Mouse (Mus musculus): ENCODE measurements around the gene Rin1. TPM values are rescaled to one million over a fixed set of nuclear protein-coding genes. Genes with fewer than 3 reads are reported as not detected.
"Not testable (repeated sequence)": the region's sequence is repeated elsewhere in the genome, so short reads cannot be mapped to it uniquely, and the experiment has no call there.

Rin1 gene
- polyA plus RNA-seq, 1 experiment, result not detected

DNA sequence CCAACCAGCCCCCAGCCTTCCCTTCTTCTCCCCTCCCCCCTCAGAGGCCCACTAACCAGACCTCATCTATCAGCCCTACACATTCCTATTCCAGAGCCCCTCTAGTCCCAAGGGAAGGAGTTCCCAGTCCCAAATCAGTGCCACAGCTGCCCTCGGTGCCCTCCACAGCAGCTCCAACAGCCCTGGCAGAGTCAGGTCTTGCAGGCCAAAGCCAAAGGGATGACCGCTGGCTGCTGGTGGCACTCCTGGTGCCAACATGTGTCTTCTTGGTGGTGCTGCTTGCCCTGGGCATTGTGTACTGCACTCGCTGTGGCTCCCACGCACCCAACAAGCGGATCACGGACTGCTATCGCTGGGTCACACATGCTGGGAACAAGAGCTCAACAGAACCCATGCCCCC, 19.7 kb downstream of the Rin1 start:
- H3K4me1 ChIP-seq (ENCODE audit: control insufficient read depth, insufficient read depth, insufficient read length, low read length), result peaks cover 8% of the 10 kb centered on the region
- no peak overlapping the region for H3K27ac ChIP-seq (replicated peaks; ENCODE audit: low read depth, low read length)
- H3K4me3 ChIP-seq (ENCODE audit: insufficient read depth, low read depth, low read length), result peak overlapping the region; percentile 57; the same call in 1 of the 2 replicates

DNA sequence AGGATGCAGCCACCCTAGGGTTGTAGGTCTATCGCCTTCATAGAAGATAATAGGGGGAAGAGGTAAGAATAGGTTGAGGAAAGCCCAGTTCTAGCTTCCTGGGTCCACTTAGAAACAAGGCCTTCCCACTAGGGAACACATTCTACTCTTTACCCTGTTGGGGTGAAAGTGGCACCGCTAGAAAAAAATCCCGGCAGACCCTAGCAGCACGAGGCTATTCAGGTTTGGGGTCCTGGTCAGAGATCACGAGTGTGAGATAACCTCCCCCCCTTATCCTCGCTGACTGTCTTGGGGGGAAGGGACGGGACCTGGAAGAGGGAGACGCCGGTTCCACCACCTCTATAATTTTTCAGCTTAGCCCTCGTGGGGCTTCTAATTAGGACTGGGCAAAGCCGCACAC, 20.8 kb downstream of the Rin1 start:
- Histone ChIP-seq H3K4me1 (ENCODE audit: control insufficient read depth, insufficient read depth, insufficient read length, low read length) (peaks cover 8% of the 10 kb centered on the region), H3K4me3 (ENCODE audit: insufficient read depth, low read depth, low read length) (peak overlapping the region; percentile 57; the same call in 1 of the 2 replicates), H3K27ac (replicated peaks; ENCODE audit: low read depth, low read length) (no peak overlapping the region)

DNA sequence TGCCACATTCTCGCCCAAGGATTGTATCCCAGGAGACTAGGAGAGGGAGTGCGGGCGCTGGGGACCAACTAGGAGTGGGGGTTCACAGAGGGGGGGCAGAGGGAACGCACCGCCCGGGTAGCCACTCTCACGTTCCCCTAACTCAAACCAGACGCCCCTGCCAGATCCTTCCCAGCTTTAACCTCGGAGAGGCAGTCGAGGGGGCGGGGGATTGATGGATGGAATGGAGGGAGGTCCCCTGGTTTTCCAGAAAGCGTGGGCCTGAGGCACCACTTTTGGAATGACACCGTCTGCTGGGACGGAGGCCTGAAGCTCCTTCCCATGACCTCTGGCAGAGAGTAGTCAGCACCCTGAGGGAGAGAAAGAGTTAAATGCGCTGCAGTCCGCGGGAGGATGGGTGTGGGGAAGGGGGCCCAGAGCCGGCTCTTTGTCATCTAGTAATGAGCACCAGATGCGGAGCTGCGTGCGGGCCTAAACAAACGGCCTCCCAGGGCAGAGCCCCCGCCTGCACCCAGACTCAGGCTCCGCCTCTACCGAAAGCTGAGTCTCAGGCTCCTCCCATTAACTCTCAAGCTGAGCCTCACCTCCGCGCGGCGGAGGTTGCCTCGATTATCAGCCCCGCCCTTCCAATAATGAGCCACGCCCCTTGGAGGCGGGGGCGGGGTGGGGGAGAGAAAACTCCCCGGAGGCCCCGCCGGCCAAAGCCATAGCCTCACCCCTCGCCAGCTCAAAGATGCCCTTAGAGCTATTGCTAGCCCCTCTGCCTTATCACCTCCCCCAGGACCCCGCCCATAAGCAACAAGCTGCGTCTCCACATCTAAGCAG, 21.5 kb downstream of the Rin1 start:
- Histone ChIP-seq H3K27ac (replicated peaks; ENCODE audit: low read depth, low read length) (no peak overlapping the region; the same call in 1 of the 2 replicates), H3K4me1 (ENCODE audit: control insufficient read depth, insufficient read depth, insufficient read length, low read length) (peaks cover 8% of the 10 kb centered on the region), H3K4me3 (ENCODE audit: insufficient read depth, low read depth, low read length) (peak overlapping the region; percentile 57)

DNA sequence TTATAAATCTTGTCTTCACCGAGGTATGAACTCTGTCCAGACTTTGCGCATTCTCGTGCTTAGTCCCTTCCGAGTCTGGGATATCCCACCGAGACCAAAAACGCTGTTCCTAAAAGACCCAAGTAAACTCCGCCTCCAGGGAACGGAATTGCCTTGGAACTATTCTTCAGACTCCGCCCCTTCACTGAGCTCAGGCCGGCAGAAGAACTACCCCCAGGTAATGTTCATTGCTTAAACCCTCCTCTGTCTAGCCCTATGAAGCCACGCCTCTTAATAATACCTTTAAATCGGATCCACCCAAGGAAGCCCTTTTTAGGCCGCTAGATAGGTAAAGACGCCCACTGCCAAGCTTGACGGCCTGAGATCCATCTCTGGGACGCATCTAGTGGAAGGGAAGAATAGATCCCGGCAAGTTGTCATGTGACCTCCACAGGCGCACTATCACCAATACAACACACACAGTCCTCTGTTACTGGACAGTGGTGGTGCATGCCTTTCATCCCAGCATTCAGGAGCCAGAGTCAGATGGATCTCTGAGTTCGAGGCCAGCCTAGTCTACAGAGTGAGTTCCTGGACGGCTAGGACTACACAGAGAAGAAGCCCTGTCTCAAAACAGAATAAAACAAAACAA, 22.2 kb downstream of the Rin1 start:
- Histone ChIP-seq H3K4me3 (ENCODE audit: insufficient read depth, low read depth, low read length) (peak overlapping the region; percentile 57), H3K27ac (replicated peaks; ENCODE audit: low read depth, low read length) (no peak overlapping the region; the same call in 1 of the 2 replicates), H3K4me1 (ENCODE audit: control insufficient read depth, insufficient read depth, insufficient read length, low read length) (peaks cover 2% of the 10 kb centered on the region; the same call in 1 of the 2 replicates)

DNA sequence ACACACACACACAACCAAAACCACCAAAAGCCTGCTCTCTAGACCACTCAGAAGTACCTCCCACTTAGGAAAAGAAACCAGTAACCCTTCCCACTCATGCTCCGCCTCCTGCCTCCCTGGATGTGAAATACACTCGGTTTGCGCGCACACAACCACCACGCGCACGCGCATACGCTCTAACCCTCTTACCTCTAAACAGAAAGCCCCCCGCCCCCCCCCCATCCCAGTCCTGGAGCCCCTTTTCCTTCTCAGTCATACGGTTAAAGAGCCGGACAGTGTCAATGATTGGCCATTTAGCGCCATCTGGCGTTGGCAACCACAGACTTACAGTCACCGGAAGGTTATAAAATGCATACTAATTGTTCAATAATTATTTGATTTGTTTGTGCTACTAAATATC, 22.7 kb downstream of the Rin1 start:
- peak overlapping the region; percentile 57 for H3K4me3 ChIP-seq (ENCODE audit: insufficient read depth, low read depth, low read length)
- H3K27ac ChIP-seq (replicated peaks; ENCODE audit: low read depth, low read length), result no peak overlapping the region
- H3K4me1 ChIP-seq (ENCODE audit: control insufficient read depth, insufficient read depth, insufficient read length, low read length), result peaks cover 2% of the 10 kb centered on the region; the same call in 1 of the 2 replicates

DNA sequence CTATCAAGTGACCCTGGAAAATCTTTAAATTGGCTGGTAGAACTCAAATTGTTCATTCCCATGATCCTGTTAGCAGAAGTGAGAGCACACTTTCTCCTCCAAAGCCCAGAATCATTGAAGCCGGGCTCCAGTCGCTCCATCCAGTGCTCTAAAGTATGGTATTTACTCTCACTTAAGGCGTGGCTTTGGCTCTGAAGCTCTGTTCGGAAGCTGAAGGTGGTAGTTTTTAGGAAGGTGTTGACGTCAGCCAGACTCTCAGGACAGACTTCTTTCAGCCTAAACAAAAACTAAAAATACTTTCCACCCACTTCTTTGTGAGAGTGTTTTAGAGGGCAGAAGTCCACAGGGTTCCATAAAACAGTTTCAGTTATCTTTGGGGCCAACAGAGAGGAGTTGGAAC, 23.2 kb downstream of the Rin1 start:
- H3K27ac ChIP-seq (replicated peaks; ENCODE audit: low read depth, low read length), result no peak overlapping the region
- H3K4me1 ChIP-seq (ENCODE audit: control insufficient read depth, insufficient read depth, insufficient read length, low read length), result peaks cover 2% of the 10 kb centered on the region; the same call in 1 of the 2 replicates
- no peak overlapping the region for H3K4me3 ChIP-seq (ENCODE audit: insufficient read depth, low read depth, low read length)

DNA sequence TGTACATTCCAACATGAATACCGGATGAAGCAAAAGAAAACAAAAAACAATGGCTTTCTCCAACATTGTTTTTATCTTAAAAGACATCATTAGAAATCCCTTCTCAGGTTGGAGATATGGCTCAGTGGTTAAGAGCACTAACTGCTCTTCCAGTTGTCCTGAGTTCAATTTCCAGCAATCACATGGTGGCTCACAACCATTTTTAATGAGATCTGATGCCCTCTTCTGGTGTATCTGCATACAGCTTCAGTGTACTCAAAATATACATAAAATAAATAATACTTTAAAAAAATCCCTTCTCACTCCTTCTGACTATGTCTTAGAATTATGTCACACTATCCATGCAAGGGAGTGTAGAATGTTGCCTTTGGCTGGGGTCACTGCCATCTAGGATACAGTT, 29.0 kb downstream of the Rin1 start:
- Histone ChIP-seq H3K4me1 (ENCODE audit: control insufficient read depth, insufficient read depth, insufficient read length, low read length) (no peaks in the 10 kb centered on the region), H3K4me3 (ENCODE audit: insufficient read depth, low read depth, low read length) (no peak overlapping the region), H3K27ac (replicated peaks; ENCODE audit: low read depth, low read length) (no peak overlapping the region)

DNA sequence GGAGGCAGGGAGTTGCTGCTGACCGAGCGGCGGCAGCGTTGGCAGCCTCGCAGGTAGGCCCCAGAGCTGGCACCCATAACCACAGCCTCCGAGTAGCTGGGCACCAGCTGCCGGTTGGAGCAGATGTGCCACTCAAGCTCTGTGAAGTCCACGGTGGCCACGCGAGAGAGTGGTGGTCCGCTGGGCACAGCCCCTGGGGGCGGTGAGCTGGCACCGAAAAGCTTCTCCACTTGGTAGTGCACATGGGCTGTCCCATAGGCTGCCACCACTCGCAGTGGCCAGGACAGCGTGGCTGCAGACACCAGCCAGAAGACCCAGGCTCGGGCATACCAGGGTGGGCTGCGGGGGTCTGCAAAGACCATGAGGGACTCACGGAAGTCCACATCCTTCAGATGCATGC, 31.7 kb downstream of the Rin1 start:
- no peak overlapping the region for H3K4me3 ChIP-seq (ENCODE audit: insufficient read depth, low read depth, low read length)
- H3K4me1 ChIP-seq (ENCODE audit: control insufficient read depth, insufficient read depth, insufficient read length, low read length), result no peaks in the 10 kb centered on the region
- H3K27ac ChIP-seq (replicated peaks; ENCODE audit: low read depth, low read length), result no peak overlapping the region

DNA sequence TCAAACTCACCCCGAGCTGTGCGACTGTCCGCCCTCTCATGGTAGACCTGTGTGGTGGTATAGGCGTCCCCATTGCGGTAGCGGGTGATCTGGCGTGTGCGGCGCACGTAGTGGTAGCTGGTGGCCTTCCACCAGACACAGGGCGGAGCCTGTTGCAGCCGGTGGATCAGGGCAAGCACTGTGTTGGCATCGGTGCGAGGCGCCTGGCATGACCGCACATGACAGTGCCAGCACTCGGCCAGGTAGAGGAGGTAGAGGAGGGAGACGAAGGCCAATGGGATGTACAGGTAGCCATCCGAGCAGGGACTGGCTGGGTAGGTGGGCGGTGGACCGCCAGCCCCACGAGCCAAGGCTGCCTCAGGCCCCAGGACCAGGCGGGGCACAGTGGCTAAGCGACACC, 32.3 kb downstream of the Rin1 start:
- H3K27ac ChIP-seq (replicated peaks; ENCODE audit: low read depth, low read length), result no peak overlapping the region
- peaks cover 5% of the 10 kb centered on the region; the same call in 1 of the 2 replicates for H3K4me1 ChIP-seq (ENCODE audit: control insufficient read depth, insufficient read depth, insufficient read length, low read length)
- H3K4me3 ChIP-seq (ENCODE audit: insufficient read depth, low read depth, low read length), result no peak overlapping the region

DNA sequence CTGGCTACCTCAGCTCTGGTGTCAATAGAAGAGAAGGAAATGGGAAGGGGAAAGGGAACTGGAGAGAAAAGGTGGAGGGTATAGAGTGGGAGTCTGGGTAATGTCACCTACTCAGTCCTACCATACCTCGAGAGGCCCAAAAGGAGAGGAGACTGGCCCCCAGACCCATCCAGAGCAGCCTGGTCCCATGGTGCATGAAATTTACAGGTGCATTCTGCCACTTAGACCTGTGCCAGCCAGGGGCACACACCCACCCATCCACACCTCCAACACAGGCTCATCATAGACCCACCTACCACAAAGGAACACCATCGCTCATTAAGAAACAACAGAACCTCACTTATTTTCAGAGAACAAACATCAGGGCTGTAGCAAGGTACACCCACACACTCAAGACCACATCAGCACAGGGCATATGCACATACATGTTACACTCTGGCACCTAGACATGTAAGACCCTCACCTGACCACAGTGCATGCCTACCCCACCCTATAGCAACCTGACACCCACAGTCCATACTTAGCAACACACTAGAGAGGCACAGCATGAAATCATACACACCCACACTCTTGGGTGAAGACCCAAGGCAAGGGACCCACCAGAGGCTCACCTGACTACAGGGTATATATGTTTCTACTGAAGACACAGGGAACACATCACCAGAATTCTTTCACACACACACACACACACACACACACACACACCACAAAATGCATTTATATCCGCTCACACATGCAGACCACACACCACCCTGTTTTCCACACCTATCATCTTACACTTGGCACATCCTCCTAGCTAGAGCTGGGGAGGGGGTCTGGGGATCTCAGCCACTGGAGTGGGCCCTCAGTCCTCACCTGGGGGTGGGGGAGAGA, 33.9 kb downstream of the Rin1 start:
- Histone ChIP-seq H3K27ac (replicated peaks; ENCODE audit: low read depth, low read length) (no peak overlapping the region), H3K4me3 (ENCODE audit: insufficient read depth, low read depth, low read length) (0 out of 2 replicates have a peak overlapping the region, but pooled peaks have one; percentile 56), H3K4me1 (ENCODE audit: control insufficient read depth, insufficient read depth, insufficient read length, low read length) (peaks cover 6% of the 10 kb centered on the region; the same call in 1 of the 2 replicates)

DNA sequence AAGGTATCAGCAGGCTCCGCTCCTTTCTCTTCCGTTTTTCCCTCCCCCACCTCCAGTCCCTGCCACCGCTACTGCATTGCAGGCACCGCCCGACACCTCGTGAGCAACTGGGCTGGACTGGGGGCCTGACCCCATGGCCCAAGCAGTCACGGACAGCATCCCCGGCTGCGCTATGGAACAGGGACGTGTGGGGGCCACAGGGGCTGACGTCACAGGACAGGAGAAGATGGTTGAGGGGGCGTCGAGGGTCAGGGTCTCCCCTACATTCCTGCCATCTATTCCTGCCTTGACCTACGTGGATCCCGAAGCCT, 34.5 kb downstream of the Rin1 start:
- no peak overlapping the region for H3K27ac ChIP-seq (replicated peaks; ENCODE audit: low read depth, low read length)
- H3K4me1 ChIP-seq (ENCODE audit: control insufficient read depth, insufficient read depth, insufficient read length, low read length), result peaks cover 6% of the 10 kb centered on the region; the same call in 1 of the 2 replicates
- peak overlapping the region; percentile 56 for H3K4me3 ChIP-seq (ENCODE audit: insufficient read depth, low read depth, low read length)

DNA sequence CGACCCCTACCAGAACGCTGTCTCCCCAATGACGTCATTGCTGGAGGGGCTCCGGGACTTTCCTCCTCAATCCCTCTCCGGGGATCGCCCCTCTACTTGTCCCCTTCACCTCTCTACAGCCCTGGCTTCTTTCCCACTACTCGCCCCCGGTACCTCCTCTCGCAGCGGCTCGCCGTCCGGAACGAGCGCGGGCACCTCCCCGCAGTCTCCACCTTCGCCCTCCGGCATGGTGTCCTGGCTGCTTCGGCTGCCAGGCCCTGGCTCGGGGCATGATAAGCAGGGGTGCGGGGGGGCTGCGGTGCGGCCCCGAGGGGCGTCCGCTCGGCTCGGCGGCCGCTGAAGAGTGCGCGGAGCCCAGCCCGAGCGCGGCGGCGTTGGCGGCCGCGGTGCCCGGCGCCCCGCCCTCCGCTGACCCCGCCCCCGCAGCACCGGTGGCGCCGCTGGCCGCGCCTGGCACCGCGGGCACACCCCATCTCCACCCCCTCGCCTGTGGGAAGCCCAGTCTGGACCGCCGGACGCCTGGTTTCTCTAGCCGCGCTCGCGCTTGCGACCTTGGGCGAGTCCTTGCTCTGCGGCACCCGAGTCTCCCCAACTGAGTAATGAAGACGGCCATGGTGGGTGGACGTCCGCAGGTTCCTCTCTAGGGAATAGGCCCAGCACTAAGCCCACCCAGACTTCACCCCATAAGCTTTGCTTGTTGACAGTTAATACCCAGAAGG, 35.0 kb downstream of the Rin1 start, which contains the start of gene Tmem151a:
Gene Tmem151a, minus strand, starts transcription at position 387 of the 719 bp plus-strand sequence.
- H3K4me1 ChIP-seq (ENCODE audit: control insufficient read depth, insufficient read depth, insufficient read length, low read length), result peaks cover 6% of the 10 kb centered on the region; the same call in 1 of the 2 replicates
- H3K4me3 ChIP-seq (ENCODE audit: insufficient read depth, low read depth, low read length), result peak within 1 kb of the TSS; percentile 56
- H3K27ac ChIP-seq (replicated peaks; ENCODE audit: low read depth, low read length), result no peak within 1 kb of the TSS

DNA sequence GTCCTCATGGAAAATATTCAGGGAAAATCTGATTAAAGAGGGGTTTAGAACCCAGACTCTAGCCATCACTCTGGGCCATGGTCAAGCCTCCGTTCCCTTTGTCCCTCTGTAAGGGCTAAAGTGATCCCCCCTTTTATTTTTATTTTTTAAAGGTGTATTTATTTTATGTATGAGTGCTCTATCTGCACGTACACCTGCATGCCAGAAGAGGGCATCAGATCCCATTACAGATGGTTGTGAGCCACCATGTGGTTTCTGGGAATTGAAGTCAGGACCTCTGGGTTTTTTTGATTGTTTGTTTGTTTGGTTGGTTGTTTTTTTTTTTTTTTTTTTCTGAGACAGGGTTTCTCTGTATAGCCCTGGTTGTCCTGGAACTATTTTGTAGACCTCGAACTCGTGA, 36.3 kb downstream of the Rin1 start:
- not testable (repeated sequence) for H3K4me3 ChIP-seq (ENCODE audit: insufficient read depth, low read depth, low read length); H3K4me1 ChIP-seq (ENCODE audit: control insufficient read depth, insufficient read depth, insufficient read length, low read length); H3K27ac ChIP-seq (replicated peaks; ENCODE audit: low read depth, low read length)

DNA sequence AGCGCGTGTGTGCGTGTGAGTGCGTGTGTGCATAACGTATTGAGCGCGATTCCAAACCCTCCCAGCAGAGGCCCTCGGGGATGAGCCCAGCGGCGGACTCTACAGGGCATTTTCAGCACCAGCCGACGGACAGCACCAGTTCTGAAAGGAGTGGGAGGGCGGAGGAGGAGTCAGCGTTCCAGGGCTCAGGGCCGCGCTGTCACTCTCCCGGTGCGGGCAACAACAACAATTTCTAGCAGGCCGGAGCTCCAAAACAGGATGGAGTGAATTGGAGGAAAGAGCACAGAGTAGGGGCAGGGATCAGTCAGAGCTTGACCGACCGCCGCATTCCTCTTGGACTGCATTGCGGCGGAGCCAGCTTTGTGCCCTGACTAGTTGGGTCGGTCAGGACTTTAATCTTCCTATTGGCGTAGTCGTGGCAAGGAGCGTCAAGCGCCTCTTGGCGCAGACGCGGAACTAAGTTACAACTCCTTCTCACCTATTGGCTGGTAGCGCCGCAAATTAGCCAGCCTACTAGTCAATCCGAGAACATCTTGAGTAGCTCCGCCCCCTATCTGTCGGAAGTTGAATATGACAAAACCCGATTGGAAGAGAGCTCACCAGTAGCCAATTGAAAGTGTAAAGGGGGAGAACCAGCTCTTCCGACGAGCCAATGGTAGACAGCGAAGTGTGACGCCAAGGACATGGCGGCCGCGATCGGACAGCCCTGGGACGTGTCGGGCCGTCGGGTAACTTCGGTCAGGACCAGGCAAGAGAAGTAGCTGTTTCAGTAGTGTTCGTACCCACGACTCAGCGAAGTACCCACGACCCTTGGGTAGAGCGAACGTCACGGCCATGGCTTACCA, 37.8 kb downstream of the Rin1 start, which contains the start of gene Yif1a:
Gene Yif1a, plus strand, starts transcription at position 655 of the 845 bp plus-strand sequence.
- H3K4me1 ChIP-seq (ENCODE audit: control insufficient read depth, insufficient read depth, insufficient read length, low read length), result peaks cover 6% of the 10 kb centered on the region; the same call in 1 of the 2 replicates
- H3K27ac ChIP-seq (replicated peaks; ENCODE audit: low read depth, low read length), result peak within 1 kb of the TSS; percentile 83

More for the DNA sequence above, 37.8 kb downstream of the Rin1 start, which contains the start of gene Yif1a:
- H3K4me3 ChIP-seq (ENCODE audit: insufficient read depth, low read depth, low read length), result peak within 1 kb of the TSS; percentile 73

All from brown adipose tissue, adult 24 weeks (tissue).